Mouse (Mus musculus): ENCODE results near the gene Pdss2.

The Pdss2 gene

DNA sequence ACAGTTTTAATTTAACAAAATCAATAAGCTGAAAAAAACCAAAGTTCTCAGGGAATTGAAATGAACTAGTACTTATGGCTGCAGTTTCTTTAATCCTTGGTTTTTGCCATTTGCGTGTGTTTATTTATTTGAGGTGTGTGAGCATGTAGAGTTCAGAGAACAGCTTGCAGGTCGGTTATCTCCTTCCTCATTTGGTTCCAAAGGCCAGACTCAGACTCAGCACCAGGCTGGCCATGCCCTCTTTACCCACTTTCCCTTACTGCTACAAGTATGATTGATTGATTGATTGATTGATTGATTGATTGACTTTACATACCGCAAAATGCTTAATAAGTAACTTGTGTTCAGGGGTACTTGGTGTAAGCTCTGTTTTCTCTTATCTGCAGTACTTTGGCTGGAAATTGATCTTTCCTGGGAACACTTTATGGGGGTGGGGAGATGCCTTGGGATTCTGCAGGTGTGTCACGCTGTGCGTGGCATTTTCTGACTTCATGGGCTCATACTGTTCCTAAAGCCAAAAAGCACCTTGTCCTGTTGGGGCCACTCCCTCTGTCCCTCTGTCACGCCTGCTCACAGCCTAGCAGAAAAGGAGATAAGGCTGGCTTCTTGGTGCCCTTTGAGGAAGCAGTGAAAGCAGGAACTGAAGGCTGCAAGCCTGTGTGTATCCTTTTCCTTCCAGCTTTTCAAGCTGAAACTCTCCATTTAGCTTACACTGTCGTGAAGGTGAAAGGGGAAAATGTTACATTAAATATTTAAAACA lies 91.6 kb downstream of the Pdss2 start:
- DNase-seq: no peak

DNA sequence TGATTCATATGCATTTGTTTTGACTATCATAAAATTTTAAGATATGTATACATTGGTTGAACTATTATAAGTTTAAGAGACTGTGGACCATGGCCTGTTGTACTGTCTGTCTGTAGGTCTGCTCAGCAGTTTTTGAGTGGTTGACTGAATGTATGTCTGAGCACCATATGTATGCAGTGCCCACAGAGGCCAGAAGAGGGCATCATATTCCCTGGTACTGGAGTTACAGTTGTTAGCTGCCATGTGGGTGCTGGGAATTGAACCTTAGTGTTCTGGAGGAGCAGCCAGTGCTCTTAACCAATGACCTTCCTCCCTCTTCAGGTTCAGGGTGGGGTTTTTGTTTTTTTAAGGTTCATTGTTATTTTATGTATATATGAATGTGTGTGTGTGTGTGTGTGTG lies 93.9 kb downstream of the Pdss2 start:
- DNase-seq: no peak

DNA sequence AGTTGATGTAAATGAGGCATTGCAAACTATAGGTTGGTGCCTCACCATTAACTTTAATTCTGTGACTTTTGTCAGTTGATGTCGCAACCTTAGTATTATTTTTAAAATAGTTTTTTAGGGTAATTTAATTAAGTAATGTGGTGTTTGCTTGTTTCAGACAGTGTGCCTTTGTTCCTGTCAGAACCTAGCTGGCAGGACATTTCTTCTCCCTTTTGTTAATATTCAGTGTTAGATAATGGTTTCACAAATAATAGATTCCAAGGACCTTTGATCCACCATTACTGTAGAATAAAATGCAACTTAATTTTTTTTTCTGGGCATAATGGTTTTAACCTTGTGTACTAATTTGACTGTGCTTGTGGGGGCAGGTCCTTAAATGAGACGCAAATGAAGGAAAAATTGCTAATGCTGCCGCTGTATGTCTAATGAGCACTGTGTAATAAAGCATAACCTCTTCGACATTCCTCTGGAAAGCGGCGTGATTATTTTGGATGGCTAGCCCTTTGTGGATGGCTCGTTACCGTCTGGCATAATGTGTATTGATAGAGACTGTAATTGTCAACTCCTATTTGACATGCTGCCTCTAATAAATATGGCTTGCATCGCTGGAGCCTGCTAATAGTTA lies 96.2 kb downstream of the Pdss2 start:
- DNase-seq: no peak

DNA sequence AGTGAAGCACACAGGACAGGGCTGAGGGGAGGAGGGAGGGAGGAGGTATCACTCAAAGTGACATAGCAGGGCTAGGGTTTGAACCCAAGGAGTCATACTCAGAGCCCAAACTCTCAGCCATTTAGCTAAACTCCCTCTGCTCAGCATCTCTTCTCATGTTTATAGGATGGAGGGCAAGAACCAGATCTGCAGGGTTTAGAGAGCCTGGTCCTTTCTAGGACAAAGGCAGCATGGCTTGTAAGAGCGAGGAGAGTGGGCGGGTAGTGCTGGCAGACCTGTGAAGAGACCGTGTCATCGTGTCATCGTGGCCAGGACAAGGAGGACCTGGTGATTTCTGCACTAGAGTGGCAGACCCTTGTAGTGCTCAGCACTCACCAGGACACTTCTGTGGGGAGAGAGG lies 99.7 kb downstream of the Pdss2 start:
- no peak for DNase-seq

DNA sequence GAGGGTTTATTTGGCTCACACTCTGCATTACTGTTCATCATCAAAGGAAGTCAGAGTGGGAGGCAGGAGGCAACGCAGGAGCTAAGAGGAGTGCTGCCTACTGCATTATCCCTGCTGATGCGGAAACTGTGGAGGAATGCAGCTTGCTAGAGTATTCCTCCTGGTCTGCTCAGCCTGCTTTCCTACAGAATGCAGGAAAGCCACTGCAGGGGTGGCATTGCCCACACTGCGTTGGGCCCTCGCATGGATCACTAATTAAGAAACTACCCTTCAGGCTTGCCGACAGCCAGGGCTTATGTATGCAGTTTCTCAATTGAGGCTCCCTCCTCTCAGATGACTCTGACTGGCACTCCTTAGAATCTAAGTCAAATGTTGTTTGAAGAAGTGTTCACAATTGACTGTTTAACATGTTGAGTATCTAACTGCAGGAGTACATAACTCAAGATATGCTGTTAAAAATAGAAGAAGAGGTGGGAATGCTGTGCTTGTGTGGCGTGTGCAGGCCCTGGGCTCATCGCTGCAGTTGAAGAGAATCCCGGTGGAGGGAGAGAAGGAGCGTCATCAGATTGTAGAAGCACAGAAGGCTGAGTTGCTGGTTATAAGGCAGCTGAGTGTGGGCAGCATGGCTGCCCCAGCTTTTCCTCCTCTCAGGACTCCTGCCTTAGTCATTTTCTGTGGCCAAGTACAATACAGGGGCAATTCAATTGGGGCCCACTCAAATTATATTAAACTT lies 101.3 kb downstream of the Pdss2 start:
- no peak for DNase-seq

DNA sequence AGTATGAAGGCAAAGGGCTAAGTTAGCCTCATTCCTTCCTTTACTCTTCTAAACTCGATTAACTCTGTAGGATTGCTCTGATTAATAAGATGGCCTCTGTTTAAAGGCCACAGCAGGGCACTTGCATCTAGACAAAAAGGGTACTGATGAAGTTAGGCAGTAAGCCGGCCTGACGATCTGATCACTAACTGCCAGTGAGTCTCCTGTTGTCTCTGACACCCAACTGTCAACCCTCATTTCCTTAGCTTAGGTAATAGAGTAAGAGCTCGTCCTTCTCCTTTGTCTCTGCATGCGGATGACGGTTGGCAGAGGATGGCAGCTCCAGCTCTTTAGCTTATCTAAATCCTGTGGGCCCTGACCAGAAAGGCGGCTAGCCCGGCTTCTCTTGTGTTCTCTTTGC lies 102.1 kb downstream of the Pdss2 start:
- no peak for DNase-seq

DNA sequence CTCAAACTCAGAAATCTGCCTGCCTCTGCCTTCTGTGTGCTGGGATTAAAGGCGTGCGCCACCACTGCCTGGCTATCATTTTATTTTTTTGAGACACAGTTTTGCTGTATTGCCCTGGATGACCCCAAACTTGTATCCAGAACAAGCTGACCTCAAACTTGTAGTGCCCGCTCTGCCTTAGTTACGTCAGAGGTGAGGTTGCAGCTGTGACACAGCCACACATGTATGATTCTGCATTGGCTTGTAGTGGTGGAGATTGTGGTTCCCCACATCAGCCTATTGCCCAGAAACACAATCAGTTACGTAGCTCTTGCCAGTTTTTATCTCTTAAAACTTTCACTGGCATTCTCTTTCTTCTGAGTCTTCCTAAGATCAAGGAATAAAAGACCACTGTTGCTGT lies 108.5 kb downstream of the Pdss2 start:
- no peak for DNase-seq

DNA sequence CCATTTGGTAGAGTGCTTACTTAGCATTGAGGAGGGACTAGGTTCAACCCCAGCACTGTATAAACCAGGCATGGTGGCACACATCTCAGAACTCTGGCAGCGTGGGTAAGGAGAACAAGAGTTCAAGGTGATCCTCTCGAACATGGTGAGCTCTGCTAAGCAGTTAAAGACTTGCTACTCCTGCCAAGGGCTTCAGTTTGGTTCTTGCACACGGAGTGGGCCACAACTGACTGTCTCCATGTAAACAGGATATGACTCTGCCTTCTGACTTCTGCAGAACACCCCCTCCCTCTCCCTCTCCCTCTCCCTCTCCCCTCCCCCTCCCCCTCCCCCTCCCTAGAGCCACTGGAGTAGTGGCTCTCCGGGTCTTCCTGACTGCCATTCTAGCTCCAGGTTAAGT lies 109.4 kb downstream of the Pdss2 start:
- no peak for DNase-seq

DNA sequence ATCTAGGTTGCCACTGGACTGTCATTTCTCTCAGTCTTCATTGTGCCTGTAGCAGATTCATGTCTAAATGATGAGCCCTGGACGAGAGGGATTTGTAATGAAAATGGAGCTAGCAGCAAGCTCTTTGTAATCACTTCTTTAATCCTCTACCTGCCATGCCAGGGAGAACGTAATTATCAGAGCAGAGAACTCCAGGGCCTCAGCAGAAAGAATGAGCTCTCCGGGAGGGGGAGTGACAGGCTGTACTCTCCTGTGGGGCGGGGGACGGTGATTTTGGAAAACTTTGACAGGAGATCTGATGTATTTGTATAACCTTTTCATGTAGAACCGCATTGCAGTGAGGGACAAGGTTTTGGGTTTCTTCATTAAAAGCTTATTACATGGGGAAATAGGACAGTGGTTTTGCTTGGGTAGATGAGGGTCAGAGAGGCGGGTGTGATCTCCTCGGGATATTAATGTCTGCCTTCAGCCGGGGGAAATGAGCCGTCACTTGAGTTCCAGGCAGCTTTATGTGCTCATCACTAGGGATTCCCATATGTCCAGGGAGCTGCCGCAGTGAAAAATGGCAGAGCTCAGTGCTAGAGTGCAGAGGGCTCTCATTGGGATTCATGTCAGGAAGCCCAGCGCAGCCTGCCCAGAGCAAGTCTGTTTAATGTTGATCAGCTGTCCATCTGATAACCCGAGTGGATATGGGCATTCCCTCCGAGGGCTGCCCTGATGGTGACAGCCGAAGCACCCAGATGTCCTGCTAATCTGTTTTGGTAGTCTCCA lies 110.8 kb downstream of the Pdss2 start:
- peak; percentile 67 for DNase-seq

DNA sequence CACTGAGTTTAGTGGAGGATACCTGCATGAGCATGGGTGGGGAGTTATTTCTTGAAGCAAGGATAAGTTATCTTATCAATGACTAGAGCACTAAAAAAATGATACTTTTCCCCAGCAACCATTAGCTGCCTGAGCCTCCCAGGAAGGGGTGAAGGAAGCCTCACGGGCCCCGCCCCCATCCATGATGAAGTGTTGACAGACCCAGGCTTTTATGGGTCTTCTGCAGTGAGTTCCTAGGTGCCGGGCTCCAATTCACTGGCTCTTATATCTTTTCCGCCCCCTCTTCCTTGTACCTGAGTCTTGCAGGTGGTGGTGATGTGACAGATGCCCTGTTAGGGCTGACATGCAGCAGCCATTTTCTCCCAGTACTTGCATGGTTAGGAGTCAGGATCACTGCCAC lies 114.6 kb downstream of the Pdss2 start:
- DNase-seq: no peak

DNA sequence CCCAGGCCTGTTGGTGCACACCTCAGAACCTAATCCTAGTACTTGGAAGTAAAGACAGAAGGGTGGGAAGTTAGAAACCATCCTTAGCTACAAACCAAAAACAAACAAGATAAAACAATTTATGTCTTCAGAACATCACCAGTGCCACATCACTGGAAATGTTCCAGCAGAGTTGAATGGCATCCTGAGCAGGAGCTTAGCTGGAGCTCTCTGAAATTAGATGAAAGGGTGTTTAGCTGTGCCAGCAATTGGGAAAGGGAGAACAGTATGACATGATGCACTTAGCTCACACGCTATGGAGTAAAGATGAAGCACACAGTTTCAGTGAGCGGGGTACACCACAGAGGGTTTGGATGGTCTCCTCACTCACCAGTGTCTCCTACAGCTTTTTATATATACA lies 115.8 kb downstream of the Pdss2 start:
- DNase-seq: no peak

DNA sequence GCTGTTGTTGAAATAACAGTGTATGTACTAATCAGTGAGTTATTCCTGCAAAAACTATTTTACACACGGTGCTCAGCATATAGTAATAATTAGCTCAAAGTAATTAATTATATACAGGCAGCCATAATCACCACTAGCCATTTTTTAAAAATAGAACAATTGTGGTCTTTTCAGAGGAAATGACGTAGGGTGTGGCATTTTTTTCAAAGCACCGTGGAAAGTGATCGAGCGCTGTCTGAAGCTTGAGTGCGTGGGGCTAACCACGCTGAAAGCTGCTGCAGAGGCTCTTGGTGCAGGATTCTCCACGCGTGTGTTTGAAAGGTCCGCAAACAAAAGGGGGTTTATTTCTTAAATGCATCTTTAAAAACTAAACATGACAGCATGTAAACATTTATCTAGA lies 118.5 kb downstream of the Pdss2 start:
- no peak for DNase-seq

DNA sequence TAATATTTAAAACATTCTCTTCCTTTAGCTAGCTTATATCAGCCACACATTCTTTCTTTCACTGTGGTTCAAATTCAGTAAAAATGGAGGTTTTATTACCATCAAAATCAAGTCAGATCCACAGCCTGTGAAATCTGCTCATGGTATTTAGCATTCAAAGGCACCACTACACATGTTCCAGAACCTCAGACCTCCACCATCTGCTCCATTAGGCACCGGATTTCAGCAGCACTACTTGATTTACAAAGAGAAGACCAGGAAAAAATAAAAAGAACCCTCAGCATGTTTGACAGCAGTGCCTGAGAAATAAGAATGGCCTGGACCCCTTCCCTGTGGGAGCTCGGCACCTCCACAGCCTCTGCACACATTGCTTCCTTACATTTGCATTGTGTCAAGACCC lies 128.4 kb downstream of the Pdss2 start:
- DNase-seq: no peak

DNA sequence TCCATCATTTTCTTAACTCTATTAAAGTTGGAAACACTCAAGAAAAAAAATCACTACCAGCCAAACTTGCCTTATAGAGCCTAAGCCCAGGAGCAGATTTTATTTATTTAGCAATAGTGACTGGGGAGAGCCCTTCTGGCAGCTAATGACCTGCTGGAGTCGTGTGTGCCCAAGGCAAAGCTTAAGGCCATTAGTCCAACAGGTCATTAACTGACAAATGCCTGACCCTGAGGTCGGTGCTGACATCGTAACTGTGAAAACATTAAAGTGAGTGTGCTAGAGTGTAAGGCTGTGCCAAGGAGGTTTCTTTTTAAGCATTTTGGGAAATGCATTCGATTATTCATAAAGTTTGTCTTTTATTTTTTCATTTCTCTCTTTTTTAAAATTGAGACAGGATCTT lies 136.6 kb downstream of the Pdss2 start:
- no peak for DNase-seq

DNA sequence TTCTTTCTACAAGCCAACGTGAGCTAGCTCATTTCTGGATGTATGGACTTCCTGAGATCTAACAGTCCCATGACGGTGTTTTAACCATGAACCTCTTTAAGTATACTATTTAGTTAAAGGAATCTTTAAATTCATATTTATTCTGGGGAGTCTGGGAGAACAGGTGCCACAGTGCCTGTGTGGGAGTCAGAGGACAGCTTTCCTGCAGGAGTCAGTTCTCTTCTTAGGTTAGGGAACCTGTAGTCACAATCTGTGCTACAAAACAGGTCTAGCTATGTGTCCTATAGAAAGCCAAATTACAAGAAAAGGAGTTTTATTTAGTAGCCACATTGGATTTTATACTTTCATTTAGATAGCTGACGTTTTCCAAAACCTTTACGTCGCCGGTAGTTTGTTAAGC lies 141.7 kb downstream of the Pdss2 start:
- no peak for DNase-seq

DNA sequence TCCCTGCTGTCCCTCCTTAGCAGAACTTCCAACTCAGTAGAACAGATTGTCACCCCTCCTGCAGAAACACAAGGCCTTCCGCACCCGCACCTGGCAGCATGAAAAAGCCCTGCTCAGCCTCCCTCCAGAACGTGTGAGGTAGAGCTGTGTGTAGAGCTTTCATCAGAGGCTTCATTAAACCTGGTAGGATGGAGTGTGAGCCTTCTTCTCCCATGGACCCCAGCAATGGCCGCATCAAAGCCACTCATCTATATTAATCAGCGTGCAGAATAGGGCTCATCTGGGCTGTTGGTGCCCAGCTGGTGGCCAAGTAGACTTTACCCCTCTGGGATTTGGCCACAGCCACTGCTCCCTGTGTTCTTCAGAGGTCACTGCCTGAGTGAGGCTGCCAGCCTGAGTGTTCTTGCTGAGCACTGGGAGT lies 142.2 kb downstream of the Pdss2 start:
- no peak for DNase-seq

DNA sequence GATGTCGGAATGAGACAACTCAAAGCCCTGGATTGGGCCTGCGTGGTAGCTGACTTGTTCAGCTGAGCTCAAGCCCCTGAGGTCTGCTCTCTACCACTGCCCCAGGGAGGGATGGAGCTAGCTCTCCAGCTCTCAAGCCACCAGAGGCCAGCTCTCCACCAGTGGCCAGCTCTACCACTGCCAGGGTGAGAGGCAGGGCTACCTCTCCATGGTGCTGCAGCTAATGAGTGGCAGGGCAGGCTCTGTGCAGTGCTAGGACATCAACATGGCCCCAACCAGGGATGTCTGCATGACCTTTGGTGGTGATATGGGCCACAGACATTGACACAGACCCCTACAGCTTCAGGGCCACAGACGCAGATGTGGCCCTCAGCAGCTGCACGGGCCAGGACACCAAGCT lies 144.6 kb downstream of the Pdss2 start:
- no peak for DNase-seq

DNA sequence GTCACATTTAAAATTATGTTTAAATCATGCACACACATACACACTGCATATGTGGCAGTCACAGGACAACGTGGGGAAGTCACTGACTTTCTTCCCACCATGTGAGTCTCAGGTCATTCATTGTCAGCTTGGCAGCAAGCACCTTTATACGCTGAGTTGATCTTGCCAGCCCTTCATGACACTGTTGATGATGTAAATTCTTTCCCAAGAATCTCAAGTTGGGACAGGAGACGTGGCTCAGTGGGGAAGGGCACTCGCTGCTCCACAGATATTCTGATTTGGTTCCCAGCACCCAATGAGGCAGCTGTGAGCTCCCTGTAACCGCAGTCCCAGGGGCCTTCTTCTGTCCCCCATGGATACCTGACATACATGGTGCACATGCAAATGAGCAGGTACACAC lies 147.3 kb downstream of the Pdss2 start:
- no peak for DNase-seq

DNA sequence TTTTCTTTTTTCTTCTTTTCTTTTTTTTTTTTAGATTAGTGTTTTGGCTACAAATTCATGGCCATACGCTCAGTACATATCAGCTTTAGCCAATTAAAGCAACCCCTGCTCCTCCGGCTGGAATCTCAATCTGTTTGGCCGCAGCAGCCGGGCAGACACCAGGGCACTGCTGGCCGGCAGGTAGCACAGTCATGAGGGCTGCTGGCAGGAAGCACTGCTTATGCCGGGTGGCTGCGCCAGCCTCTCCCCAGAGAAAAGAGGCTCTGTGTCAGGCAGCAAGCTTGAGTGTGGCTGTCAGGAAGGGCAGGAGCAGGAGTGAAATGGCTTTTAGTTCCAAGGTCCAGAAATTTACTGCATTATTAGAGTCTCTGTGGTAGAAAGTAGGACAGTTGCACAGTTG lies 151.0 kb downstream of the Pdss2 start:
- DNase-seq: no peak

DNA sequence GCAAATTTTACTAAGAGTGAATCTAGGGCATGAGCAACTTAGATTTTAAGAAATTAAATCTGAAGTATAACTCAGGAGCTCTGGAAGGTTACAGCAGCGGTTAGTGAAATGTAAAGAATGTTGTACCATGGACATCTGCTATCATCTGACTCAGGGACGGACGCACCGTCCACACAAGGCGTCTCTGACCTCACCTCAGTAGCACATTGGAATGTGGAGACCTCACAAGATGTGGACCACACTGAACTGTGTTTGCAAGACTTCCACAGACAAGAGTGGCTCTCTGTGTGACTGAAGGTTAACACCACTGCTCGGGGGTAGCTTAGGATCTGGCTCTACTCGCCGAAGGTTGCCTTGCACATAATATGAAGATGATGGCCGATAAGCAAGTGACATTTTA lies 151.7 kb downstream of the Pdss2 start:
- no peak for DNase-seq

DNA sequence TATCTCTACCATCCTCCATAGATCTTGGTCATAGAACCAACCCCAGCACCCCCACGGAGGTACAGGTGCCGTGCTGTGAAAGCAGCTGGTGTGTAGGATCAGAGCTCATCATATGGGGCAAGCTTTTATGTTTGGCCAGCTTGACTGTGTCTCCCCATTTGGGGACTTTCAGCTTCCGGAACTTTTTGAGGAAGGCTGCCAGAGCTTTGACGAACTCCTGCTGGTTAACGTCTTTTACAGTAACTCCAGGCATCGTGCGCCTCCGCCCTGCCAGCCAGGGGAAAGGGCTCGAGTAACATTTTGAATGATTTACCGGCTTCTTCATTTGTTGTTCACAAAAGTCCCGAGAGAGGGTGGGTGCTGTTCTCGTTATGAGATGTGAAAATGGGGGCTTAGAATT lies 152.4 kb downstream of the Pdss2 start:
- DNase-seq: no peak

DNA sequence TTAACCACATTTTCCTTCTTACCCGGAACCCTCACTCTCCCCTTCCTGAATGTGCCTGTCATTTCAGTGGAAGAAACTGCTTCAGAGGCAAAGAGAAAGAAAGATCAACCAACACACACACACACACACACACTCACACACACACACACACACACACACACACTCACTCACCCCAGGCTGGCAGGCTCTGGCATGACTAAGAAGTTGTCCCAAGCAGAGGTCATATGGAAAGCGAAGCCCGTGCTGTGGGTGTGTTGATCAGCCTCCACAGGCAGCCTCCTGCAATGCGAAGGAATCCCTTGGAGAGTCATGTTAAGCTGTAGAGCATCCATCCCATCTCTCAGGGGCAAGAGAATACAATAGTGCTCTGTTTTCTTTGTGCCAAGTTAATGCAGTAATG lies 154.0 kb downstream of the Pdss2 start:
- no peak for DNase-seq

DNA sequence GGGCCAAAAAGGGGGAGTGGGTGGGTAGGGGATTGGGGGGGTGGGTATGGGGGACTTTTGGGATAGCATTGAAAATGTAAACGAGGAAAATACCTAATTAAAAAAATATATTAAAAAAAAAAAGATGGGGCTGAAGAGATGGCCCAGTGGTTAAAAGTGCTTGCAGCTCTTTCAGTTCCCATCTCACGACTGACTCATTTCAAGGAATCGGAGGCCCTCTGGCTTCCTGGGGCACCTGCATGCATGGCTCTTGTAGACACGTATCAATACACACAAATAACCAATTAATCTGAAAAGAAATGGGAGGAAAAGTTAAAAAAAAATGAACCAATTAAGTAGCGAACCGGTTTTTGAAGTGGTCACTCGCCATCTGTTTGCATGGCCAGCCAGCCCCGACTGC lies 155.5 kb downstream of the Pdss2 start:
- no peak for DNase-seq

DNA sequence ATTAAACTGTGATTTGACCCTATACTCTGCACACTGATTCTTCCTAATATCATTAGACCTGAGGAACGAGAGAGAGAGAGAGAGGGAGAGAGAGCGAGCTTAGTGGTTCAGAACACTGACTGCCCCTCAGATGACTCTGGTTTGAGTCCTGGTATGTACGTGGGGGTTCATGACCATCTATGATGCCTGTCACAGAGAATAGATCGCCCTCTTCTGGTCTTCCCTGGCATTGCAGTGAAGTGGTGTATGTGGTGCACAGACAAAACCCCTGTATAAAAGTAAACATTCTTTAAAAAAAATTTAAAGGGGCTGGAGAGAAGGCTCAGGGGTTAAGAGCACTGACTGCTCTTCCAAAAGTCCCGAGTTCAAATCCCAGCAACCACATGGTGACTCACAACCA lies 157.0 kb downstream of the Pdss2 start:
- DNase-seq: peak; percentile 69
